Mouse (Mus musculus): ENCODE data around the gene BC004004. TPM values are rescaled to one million over a fixed set of nuclear protein-coding genes. Genes with fewer than 3 reads are reported as not detected.

BC004004 gene
- polyA plus RNA-seq (2014; fragmentation: Illumina TruSeq; extraction: RNeasy Lipid Tissue Mini Kit (QIAGEN cat#74804); ENCODE audit: low replicate concordance), result 78.7 TPM

DNA sequence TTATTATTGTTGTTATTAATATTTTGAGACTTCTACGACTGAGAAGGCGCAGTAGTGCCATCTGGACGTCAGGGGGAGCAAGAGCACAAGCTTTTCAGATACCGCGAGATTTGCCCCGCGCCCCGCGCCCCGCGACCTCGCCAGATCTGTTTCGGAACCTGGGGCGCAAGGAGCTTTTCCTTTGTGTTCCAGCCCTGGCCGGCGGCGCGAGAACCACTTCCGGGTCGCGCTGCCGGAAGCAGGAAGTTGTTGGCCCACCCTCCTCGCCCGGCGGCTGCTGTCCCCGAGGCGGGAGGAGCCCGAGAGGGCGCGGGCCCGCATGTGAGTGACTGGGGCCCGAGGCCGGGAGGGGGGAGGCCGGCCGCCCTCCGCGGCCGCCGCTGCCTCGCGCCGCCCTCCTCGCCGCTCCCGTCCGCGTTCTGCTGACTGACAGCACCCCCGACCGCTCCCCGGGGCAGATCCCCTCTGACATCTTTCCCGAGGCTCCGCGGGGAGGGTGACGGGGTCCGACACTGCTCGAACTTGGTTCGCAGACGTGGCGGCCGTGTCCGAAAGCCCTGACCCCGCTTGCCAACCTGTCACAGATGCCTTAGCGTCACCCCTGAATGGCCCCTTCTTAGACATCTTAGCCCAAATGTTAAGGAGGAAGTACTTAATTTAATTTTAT, at the start of gene BC004004:
Gene BC004004, plus strand, starts transcription at position 107 of the 667 bp plus-strand sequence.

DNA sequence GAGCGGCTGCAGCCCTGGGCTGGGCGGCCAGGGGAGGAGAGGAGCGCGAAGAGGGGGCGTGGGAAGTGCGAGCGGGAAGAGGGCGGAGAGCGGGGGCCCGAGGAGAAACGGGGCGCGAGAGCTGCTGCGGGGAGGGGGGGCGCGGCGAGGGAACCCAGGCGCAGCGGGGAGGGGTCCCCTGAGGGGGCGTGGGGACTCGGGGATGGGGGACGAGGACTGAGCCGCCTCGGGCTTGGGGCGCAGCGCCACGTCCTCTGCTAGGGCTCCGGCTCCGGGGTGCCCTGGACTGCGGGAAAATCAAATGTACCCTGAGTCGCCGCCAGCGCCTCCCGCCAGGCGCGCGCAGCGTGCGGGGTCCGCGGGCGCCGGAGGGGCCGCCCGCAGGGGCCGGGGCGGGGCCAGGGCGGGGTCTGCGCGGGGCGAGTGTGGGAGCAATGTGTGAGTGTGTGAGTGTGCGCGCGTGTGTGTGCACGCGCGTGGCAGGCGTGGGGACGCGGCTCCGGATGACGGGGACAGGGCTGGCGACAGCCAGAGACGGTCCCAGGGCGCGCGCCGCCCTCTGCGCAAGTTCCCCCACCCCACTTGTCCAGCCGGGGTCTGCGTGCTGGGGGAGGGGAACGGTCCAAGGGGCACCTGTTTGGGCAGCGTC, 30.7 kb upstream of the BC004004 start, which contains the start of gene Cpne5:
Gene Cpne5, minus strand, starts transcription at position 396 of the 649 bp plus-strand sequence.

DNA sequence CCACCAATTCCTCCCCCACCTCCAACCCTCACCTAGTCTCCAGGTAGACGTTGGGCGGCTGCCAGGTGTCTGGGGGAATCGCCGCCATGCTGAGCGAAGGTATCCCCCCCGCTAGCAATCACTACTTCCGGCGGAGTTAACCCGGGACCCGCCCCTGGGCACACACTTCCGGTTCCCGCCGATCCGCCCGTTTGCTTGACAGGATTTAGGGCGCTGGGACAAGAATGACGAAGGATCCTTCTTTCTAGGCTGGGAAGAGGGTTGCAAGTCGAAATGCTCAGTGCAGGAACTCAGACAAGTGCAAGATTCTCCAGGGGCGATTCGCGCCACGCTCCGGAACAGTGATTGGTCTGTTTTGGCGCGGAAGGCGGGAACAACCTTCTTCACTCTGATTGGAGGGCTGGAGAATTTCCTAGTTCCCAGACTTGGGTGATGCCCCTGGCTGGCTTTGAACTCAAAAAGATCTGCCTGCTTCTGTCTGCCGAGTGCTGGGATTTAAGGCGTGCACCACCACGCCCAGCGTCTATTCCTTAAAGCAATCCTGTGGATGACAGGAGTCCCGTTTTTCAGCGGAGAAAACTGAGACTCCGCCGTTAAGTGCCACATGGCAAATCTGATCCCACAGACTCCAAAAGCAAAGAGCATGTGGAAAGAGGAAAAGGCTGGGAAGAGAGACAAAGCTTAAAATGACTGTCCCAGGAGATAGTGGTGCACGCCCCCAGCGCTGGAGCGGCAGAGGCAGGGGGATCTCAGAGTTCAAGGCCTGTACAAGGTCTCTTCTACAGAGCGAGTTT, 4.6 kb upstream of the BC004004 start, which contains the start of gene Ppil1:
Gene Ppil1, minus strand, starts transcription at position 347 of the 794 bp plus-strand sequence.

DNA sequence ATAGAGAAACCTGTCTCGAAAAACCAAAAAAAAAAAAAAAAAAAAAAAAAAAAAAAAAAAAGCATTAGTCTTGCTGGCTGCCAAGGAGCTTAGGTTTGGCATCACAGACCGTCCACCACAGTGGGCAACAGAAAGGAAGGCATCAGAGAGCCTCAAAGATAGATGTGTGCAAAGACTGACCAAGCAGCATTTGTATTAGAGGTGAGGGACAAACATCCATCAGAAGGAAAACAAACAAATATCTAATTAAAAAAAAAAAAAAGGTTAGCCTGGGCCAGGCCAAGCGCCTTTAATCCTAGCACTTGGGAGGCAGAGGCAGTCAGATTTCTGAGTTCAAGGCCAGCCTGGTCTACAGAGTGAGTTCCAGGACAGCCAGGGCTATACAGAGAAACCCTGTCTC, 48.8 kb downstream of the BC004004 start, which contains the start of gene Pi16:
Gene Pi16, plus strand, starts transcription at position 301 of the 400 bp plus-strand sequence.

GRCm38 (mm10) chr17:29347645-29348256, 79.2 kb downstream of the BC004004 start, which contains the start of gene Mtch1:
TSS of gene Mtch1 (minus strand) at chr17:29347934.

DNA sequence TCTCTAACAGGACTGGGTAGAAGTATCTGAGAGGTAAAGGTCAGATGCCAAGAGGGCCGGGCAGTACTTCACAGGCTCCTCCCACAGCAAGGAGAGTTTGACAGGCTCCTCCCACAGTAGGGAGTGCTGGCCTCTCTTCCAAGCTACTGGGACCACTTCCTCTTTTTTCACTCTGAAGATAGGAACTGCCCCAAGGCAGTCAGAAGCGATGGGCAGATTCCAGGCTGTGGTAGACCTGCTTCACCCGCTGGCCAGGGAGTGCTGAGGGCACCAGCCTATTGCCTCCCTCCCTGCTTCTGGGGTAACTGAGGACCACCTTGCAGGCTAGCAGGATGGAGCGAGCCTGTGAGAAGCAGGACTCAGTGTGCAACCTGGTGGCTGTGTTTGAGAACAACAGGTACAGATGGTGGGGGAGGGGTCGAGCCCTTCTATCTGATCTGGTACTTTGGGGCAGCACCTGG, 92.2 kb downstream of the BC004004 start, which contains the start of gene Fgd2:
Gene Fgd2, plus strand, starts transcription at position 154 of the 461 bp plus-strand sequence.

Other genes starting within 250 kb of the BC004004 start
- gene Srsf3, start 236.2 kb upstream of the BC004004 start, polyA plus RNA-seq (2014; fragmentation: Illumina TruSeq; extraction: RNeasy Lipid Tissue Mini Kit (QIAGEN cat#74804); ENCODE audit: low replicate concordance), result 477 TPM
- 96.2 TPM for gene Cdkn1a, start 177.8 kb upstream of the BC004004 start, polyA plus RNA-seq (2014; fragmentation: Illumina TruSeq; extraction: RNeasy Lipid Tissue Mini Kit (QIAGEN cat#74804); ENCODE audit: low replicate concordance)
- not detected for gene Rab44, start 154.6 kb upstream of the BC004004 start, polyA plus RNA-seq (2014; fragmentation: Illumina TruSeq; extraction: RNeasy Lipid Tissue Mini Kit (QIAGEN cat#74804); ENCODE audit: low replicate concordance)
- not detected for gene Cpne5, start 30.6 kb upstream of the BC004004 start, polyA plus RNA-seq (2014; fragmentation: Illumina TruSeq; extraction: RNeasy Lipid Tissue Mini Kit (QIAGEN cat#74804); ENCODE audit: low replicate concordance)
- gene Ppil1, start 4.6 kb upstream of the BC004004 start, polyA plus RNA-seq (2014; fragmentation: Illumina TruSeq; extraction: RNeasy Lipid Tissue Mini Kit (QIAGEN cat#74804); ENCODE audit: low replicate concordance), result 10.1 TPM
- gene Pi16, start 48.9 kb downstream of the BC004004 start, polyA plus RNA-seq (2014; fragmentation: Illumina TruSeq; extraction: RNeasy Lipid Tissue Mini Kit (QIAGEN cat#74804); ENCODE audit: low replicate concordance), result not detected
- gene Mtch1, start 79.1 kb downstream of the BC004004 start, polyA plus RNA-seq (2014; fragmentation: Illumina TruSeq; extraction: RNeasy Lipid Tissue Mini Kit (QIAGEN cat#74804); ENCODE audit: low replicate concordance), result 2.2 TPM
- gene Fgd2, start 92.1 kb downstream of the BC004004 start, polyA plus RNA-seq (2014; fragmentation: Illumina TruSeq; extraction: RNeasy Lipid Tissue Mini Kit (QIAGEN cat#74804); ENCODE audit: low replicate concordance), result 0.63 TPM
- gene Pim1, start 222.0 kb downstream of the BC004004 start, polyA plus RNA-seq (2014; fragmentation: Illumina TruSeq; extraction: RNeasy Lipid Tissue Mini Kit (QIAGEN cat#74804); ENCODE audit: low replicate concordance), result 66.6 TPM

Measured in small intestine, adult 10 weeks (tissue).